Comparison of ENCODE assay signal across 7 mouse cellular contexts in the genomic region with DNA sequence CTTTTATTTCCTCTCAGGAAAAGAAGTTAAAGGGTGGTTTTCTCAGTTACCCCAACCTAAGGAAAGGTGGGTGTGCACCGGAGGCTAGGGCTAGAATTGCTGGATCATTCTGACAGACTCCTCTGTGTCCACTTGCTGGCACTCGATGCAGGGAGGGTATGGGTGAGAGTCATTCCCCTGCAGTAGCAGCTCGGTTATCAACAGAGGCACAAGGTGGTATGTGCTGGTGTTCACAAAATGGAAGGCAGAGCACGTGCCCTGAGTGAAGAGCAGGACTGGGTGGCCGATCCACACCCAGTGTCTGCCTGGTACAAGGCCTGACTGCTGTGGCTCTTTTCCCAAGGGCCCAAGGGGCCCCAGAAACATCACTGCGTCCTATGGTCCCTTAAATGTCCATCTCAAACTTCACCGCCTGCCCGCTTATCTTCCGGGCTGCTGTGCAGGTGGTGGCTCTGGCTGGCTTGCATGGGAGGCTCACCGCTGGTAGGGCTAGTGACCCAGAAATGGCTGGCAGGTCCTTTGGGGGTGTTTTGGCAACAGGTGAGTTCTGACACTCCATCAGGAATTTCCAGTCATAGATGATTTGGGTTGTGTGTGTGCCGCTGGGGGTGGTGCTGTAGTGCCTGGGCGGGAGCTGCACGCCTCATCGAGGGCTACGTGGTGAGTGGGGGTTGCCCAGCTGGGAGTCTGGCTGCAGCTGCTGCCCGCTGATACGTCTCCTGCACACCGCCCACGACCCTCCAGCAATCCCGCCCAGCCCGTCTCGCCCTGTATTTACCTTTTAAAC. TPM values are rescaled to one million over a fixed set of nuclear protein-coding genes. Genes with fewer than 3 reads are reported as not detected.
DNase-seq lines count a peak whose midpoint lies in the region; ATAC-seq and TF ChIP-seq lines count a peak whose summit lies in the region.

No protein-coding gene starts in this region.

- DNase-seq in CD4-positive, CD25-positive, alpha-beta regulatory T cell, adult 2 months (ENCODE audit: low read depth, low spot score), result peak; percentile 74
- peak; percentile 12 for DNase-seq in ES-E14 (ENCODE audit: low read depth, low spot score)
- peak; percentile 80 for DNase-seq in liver, embryonic 11.5 days (ENCODE audit: low spot score)
- DNase-seq in natural killer cell, adult 2 months (ENCODE audit: low spot score in 2 of 2), result peak; percentile 57
- no peak for DNase-seq in layer of hippocampus, postnatal 36 days
- DNase-seq in cerebellum, adult 9-11 months, result no peak

- H3K9me3 ChIP-seq in ES-E14 (ENCODE audit: control insufficient read depth, insufficient read depth, low read depth, low read length), result no peaks in the 10 kb centered on the region
- no peaks in the 10 kb centered on the region for H3K9me3 ChIP-seq in heart, embryonic 14.5 days (ENCODE audit: control insufficient read depth, low read length)
- H3K9me3 ChIP-seq in liver, embryonic 11.5 days (ENCODE audit: control insufficient read depth, low read length), result no peaks in the 10 kb centered on the region

- WGBS in heart, embryonic 14.5 days, result 30% methylated on average over 22 of the region's 22 CpGs
- 24% methylated on average over 22 of the region's 22 CpGs for WGBS in liver, embryonic 11.5 days

- H3K4me3 ChIP-seq in ES-E14 (ENCODE audit: insufficient read depth in 1 of 2, low read depth in 1 of 2, low read length in 2 of 2, poor library complexity in 1 of 2, severe bottlenecking in 1 of 2), result peak overlapping the region; percentile 8 to 34; a peak in 3 of 4 replicates
- peak overlapping the region; percentile 9 to 11; a peak in 2 of 4 replicates for H3K4me3 ChIP-seq in heart, embryonic 14.5 days (ENCODE audit: control insufficient read depth in 1 of 2, insufficient read depth in 1 of 2, low read depth in 1 of 2, low read length in 2 of 2)
- H3K4me3 ChIP-seq in liver, embryonic 11.5 days (ENCODE audit: low read depth, low read length), result peak overlapping the region; percentile 39

- H3K36me3 ChIP-seq in ES-E14 (ENCODE audit: control insufficient read depth, insufficient read depth, low read length, poor library complexity, severe bottlenecking), result no peaks in the 10 kb centered on the region
- no peaks in the 10 kb centered on the region for H3K36me3 ChIP-seq in heart, embryonic 14.5 days (ENCODE audit: control insufficient read depth, insufficient read depth, low read length)
- H3K36me3 ChIP-seq in liver, embryonic 11.5 days (ENCODE audit: control insufficient read depth, insufficient read depth, low read length), result no peaks in the 10 kb centered on the region

- H3K4me2 ChIP-seq in heart, embryonic 14.5 days (ENCODE audit: low read length), result peak overlapping the region; percentile 58
- peak overlapping the region; percentile 66 for H3K4me2 ChIP-seq in liver, embryonic 11.5 days

- 0 out of 2 replicates have a peak overlapping the region, but pooled peaks have one; percentile 1 for H3K9ac ChIP-seq in ES-E14 (ENCODE audit: insufficient read depth, low read depth, low read length, poor library complexity, severe bottlenecking)
- no peak overlapping the region for H3K9ac ChIP-seq in heart, embryonic 14.5 days (ENCODE audit: low read length)
- peak overlapping the region; percentile 68 for H3K9ac ChIP-seq in liver, embryonic 11.5 days (ENCODE audit: low read depth, low read length)

- no peak for ATAC-seq in heart, embryonic 14.5 days (ENCODE audit: insufficient number of reproducible peaks, insufficient read depth, low FRiP score, low read depth)
- peak; percentile 92 for ATAC-seq in liver, embryonic 11.5 days (replicated peaks; ENCODE audit: low FRiP score)

- no peak overlapping the region for H3K27ac ChIP-seq in ES-E14 (ENCODE audit: insufficient read depth, low read depth, low read length, poor library complexity, severe bottlenecking)
- H3K27ac ChIP-seq in heart, embryonic 14.5 days (replicated peaks in 1 of 2; ENCODE audit: control insufficient read depth in 1 of 2, insufficient read depth in 1 of 2, low read depth in 2 of 2, low read length in 2 of 2), result no peak overlapping the region
- H3K27ac ChIP-seq in liver, embryonic 11.5 days (ENCODE audit: low read depth, low read length), result peak overlapping the region; percentile 95

- H3K27me3 ChIP-seq in heart, embryonic 14.5 days (ENCODE audit: control insufficient read depth, insufficient read depth, low read length), result no peaks in the 10 kb centered on the region
- H3K27me3 ChIP-seq in liver, embryonic 11.5 days (replicated peaks; ENCODE audit: control insufficient read depth, insufficient read depth, low read length), result no peaks in the 10 kb centered on the region

- peaks cover 0 to 3% of the 10 kb centered on the region in 2 experiments; a peak in 1 of 4 replicates for H3K4me1 ChIP-seq in ES-E14 (ENCODE audit: control insufficient read depth in 2 of 2, insufficient read depth in 2 of 2, low read length in 2 of 2, poor library complexity in 1 of 2)
- H3K4me1 ChIP-seq in heart, embryonic 14.5 days (ENCODE audit: control insufficient read depth in 2 of 2, insufficient read depth in 2 of 2, low read length in 2 of 2), result peaks cover 0 to 4% of the 10 kb centered on the region in 2 experiments; a peak in 2 of 4 replicates
- peaks cover 73% of the 10 kb centered on the region for H3K4me1 ChIP-seq in liver, embryonic 11.5 days (replicated peaks; ENCODE audit: control insufficient read depth, insufficient read depth, low read length)

- in situ Hi-C loops in ES-E14 (cut with MboI; ENCODE audit: low sequenced_read_pairs in 2 of 2, unreplicated experiment in 2 of 2), result no loop called here

TF ChIP-seq in ES-E14, 5 proteins besides CTCF, POLR2A, EP300 and RAD21:
- no peak for TF ChIP-seq MAFK (IDR thresholded peaks at IDR 0.05; ENCODE audit: insufficient read depth, low read depth, low read length)
- no peak for TF ChIP-seq ZC3H11A (IDR thresholded peaks at IDR 0.05; ENCODE audit: borderline replicate concordance, low read depth, low read length)
- TF ChIP-seq CHD2 (IDR thresholded peaks at IDR 0.05; ENCODE audit: low read depth, low read length), result no peak
- TF ChIP-seq ZNF384 (IDR thresholded peaks at IDR 0.05; ENCODE audit: low read depth, low read length), result no peak
- no peak for TF ChIP-seq HCFC1 (IDR thresholded peaks at IDR 0.05; ENCODE audit: borderline replicate concordance, insufficient read depth, low read length)

RNA-seq across cellular contexts. Expression of a gene that starts 11.6 kb away (rescaled TPM):
- 0.22 TPM in 1 of 2 replicates, not detected in the other for total RNA-seq in ES-E14 (2012; rRNA removed)
- polyA plus RNA-seq in heart, embryonic 14.5 days (2014; fragmentation: Nextera tagmentation; extraction: Ambion mirVana), result 0.98 and 1.3 TPM in 2 replicates
- polyA plus RNA-seq in liver, embryonic 11.5 days (2014; fragmentation: Nextera tagmentation; extraction: Ambion mirVana), result 6.0 and 8.2 TPM in 2 replicates
- 1 to 10 TPM in 1 of 2 experiments, under 1 TPM in 1; 0.97 to 1.4 TPM for total RNA-seq in layer of hippocampus, postnatal 36 days (2021)

RNA-seq across cellular contexts. Expression of a gene that starts 24.0 kb away (rescaled TPM):
- not detected in 2 replicates for total RNA-seq in ES-E14 (2012; rRNA removed)
- polyA plus RNA-seq in heart, embryonic 14.5 days (2014; fragmentation: Nextera tagmentation; extraction: Ambion mirVana), result 0.09 TPM in 1 of 2 replicates, not detected in the other
- polyA plus RNA-seq in liver, embryonic 11.5 days (2014; fragmentation: Nextera tagmentation; extraction: Ambion mirVana), result 0.23 and 0.58 TPM in 2 replicates
- under 1 TPM in 1 of 2 experiments, not detected in 1; 0.87 TPM for total RNA-seq in layer of hippocampus, postnatal 36 days (2021)

RNA-seq across cellular contexts. Expression of a gene that starts 26.7 kb away (rescaled TPM):
- total RNA-seq in ES-E14 (2012; rRNA removed), result not detected in 2 replicates
- polyA plus RNA-seq in heart, embryonic 14.5 days (2014; fragmentation: Nextera tagmentation; extraction: Ambion mirVana), result not detected in 2 replicates
- polyA plus RNA-seq in liver, embryonic 11.5 days (2014; fragmentation: Nextera tagmentation; extraction: Ambion mirVana), result not detected in 2 replicates
- total RNA-seq in layer of hippocampus, postnatal 36 days (2021), result not detected

RNA-seq across cellular contexts. Expression of a gene that starts 37.0 kb away (rescaled TPM):
- total RNA-seq in ES-E14 (2012; rRNA removed), result 0.53 and 0.54 TPM in 2 replicates
- polyA plus RNA-seq in heart, embryonic 14.5 days (2014; fragmentation: Nextera tagmentation; extraction: Ambion mirVana), result 0.26 and 1.00 TPM in 2 replicates
- polyA plus RNA-seq in liver, embryonic 11.5 days (2014; fragmentation: Nextera tagmentation; extraction: Ambion mirVana), result 0.30 and 0.31 TPM in 2 replicates
- total RNA-seq in layer of hippocampus, postnatal 36 days (2021), result 1 to 10 TPM; 1.2 to 1.7 TPM

RNA-seq across cellular contexts. Expression of a gene that starts 54.1 kb away (rescaled TPM):
- not detected in 2 replicates for total RNA-seq in ES-E14 (2012; rRNA removed)
- polyA plus RNA-seq in heart, embryonic 14.5 days (2014; fragmentation: Nextera tagmentation; extraction: Ambion mirVana), result not detected in 2 replicates
- not detected in 2 replicates for polyA plus RNA-seq in liver, embryonic 11.5 days (2014; fragmentation: Nextera tagmentation; extraction: Ambion mirVana)
- not detected for total RNA-seq in layer of hippocampus, postnatal 36 days (2021)

Comparison
In these comparisons a context has a peak if more than half of its experiments do, and no peak if none do; other contexts are left out.
1. DNase-seq: peak in CD4-positive, CD25-positive, alpha-beta regulatory T cell, adult 2 months (single experiment), ES-E14 (single experiment), liver, embryonic 11.5 days (single experiment) and natural killer cell, adult 2 months (2 of 2); none in layer of hippocampus, postnatal 36 days (0 of 2) and cerebellum, adult 9-11 months (single experiment).
2. Peak in every context shown above with its lines, with median percentiles within 50 percentile points of each other: H3K4me3 ChIP-seq.